Mouse (Mus musculus) heart, embryonic 11.5 days (tissue): ENCODE measurements around the gene Zfp493. TPM values are rescaled to one million over a fixed set of nuclear protein-coding genes. Genes with fewer than 3 reads are reported as not detected.
"Not testable (repeated sequence)": the region's sequence is repeated elsewhere in the genome, so short reads cannot be mapped to it uniquely, and the experiment has no call there.

ENCODE experiments used
- ATAC-seq: fragments of 200-750 bp; cut with Nextera tagmentation; replicated peaks from 2 replicates; pipeline ENCODE4 v1.8.0; 2017; ENCODE audit warnings: moderate library complexity; ENCODE audit not compliant: insufficient number of reproducible peaks, low FRiP score, low TSS enrichment
- H3K27ac ChIP-seq: fragments of 300-500 bp; sonication (generic); 2 replicates; pipeline ENCODE4 v1.5.1; 2014; ENCODE audit warnings: mild to moderate bottlenecking, low read depth, low read length
- H3K27me3 ChIP-seq: fragments of 300-500 bp; sonication (generic); 2 replicates; pipeline ENCODE4 v1.6.1; 2014; ENCODE audit warnings: mild to moderate bottlenecking, low read length, mixed read lengths; ENCODE audit not compliant: control insufficient read depth, insufficient read depth
- H3K36me3 ChIP-seq: fragments of 300-500 bp; sonication (generic); 2 replicates; pipeline ENCODE4 v1.6.1; 2014; ENCODE audit warnings: mild to moderate bottlenecking, low read length, moderate library complexity, mixed read lengths; ENCODE audit not compliant: control insufficient read depth, insufficient read depth
- H3K4me1 ChIP-seq: fragments of 300-500 bp; sonication (generic); 2 replicates; pipeline ENCODE4 v1.6.1; 2014; ENCODE audit warnings: low read length; ENCODE audit not compliant: control insufficient read depth, insufficient read depth
- H3K4me2 ChIP-seq: fragments of 300-500 bp; sonication (generic); 2 replicates; pipeline ENCODE4 v1.6.1; 2014; ENCODE audit warnings: mild to moderate bottlenecking, moderate library complexity
- H3K4me3 ChIP-seq: fragments of 300-500 bp; sonication (generic); 2 replicates; pipeline ENCODE4 v1.5.1; 2014; ENCODE audit warnings: low read depth, low read length
- H3K9ac ChIP-seq: fragments of 300-500 bp; sonication (generic); 2 replicates; pipeline ENCODE4 v1.6.1; 2014; ENCODE audit warnings: mild to moderate bottlenecking, low read depth, low read length, moderate library complexity
- H3K9me3 ChIP-seq: fragments of 300-500 bp; sonication (generic); replicated peaks from 2 replicates; pipeline ENCODE4 v1.6.1; 2016; ENCODE audit warnings: low read length; ENCODE audit not compliant: control insufficient read depth
- WGBS: fragments of 180-500 bp; shearing (Covaris S2); extraction: QIAGEN DNeasy Blood & Tissue Kit; methylation state at CpG from one replicate; pipeline ENCODE4 v1.1.7; 2014; ENCODE audit not compliant: insufficient replicate concordance; 5-methylcytosine and 5-hydroxymethylcytosine counted together
- polyA plus RNA-seq: library from polyadenylated mRNA; unstranded; fragments of >200 nt; fragmentation: Nextera tagmentation; extraction: Ambion mirVana; gene quantifications from 2 replicates; pipeline ENCODE4 v1.2.1, GENCODE M21; 2014

Zfp493 gene
- polyA plus RNA-seq = 2.8 TPM in 2 replicates

GRCm38 (mm10) chr13:67779265-67780221 is at the start of gene Zfp493:
Zfp493 (plus strand) TSS chr13:67779693.
- no peaks in the 10 kb centered on the region for H3K36me3 ChIP-seq
- WGBS = 10% methylated on average over 26 of the region's 26 CpGs
- peak within 1 kb of the TSS; percentile 73 for H3K4me3 ChIP-seq
- peak within 1 kb of the TSS; percentile 87 for H3K4me2 ChIP-seq
- H3K4me1 ChIP-seq = no peaks in the 10 kb centered on the region
- ATAC-seq = peak; percentile 91
- no peaks in the 10 kb centered on the region for H3K9me3 ChIP-seq
- peak within 1 kb of the TSS; percentile 81 for H3K9ac ChIP-seq
- no peak within 1 kb of the TSS for H3K27ac ChIP-seq
- H3K27me3 ChIP-seq = no peaks in the 10 kb centered on the region

GRCm38 (mm10) chr13:67734391-67734790 is 45.1 kb upstream of the Zfp493 start:
- H3K4me2 ChIP-seq, H3K27ac ChIP-seq, H3K9me3 ChIP-seq, H3K4me3 ChIP-seq, H3K9ac ChIP-seq, ATAC-seq, H3K36me3 ChIP-seq, H3K27me3 ChIP-seq, H3K4me1 ChIP-seq: not testable (repeated sequence)
- WGBS = 89% methylated on average over 9 of the region's 9 CpGs

GRCm38 (mm10) chr13:67742941-67743340 is 36.6 kb upstream of the Zfp493 start:
- H3K27me3 ChIP-seq = no peaks in the 10 kb centered on the region
- H3K4me3 ChIP-seq = no peak overlapping the region
- no peaks in the 10 kb centered on the region for H3K4me1 ChIP-seq
- WGBS = 89% methylated on average over 3 of the region's 3 CpGs
- H3K9me3 ChIP-seq = 0 out of 2 replicates have a peak, but pooled peaks cover 4% of the 10 kb centered on the region
- no peak for ATAC-seq
- no peak overlapping the region for H3K27ac ChIP-seq
- H3K4me2 ChIP-seq = no peak overlapping the region
- no peak overlapping the region for H3K9ac ChIP-seq
- 0 out of 2 replicates have a peak, but pooled peaks cover 1% of the 10 kb centered on the region for H3K36me3 ChIP-seq

- H3K4me2 ChIP-seq = no peak overlapping the region
- peaks cover 8% of the 10 kb centered on the region for H3K36me3 ChIP-seq
- no peak overlapping the region for H3K9ac ChIP-seq
- no peak overlapping the region for H3K4me3 ChIP-seq
- H3K4me1 ChIP-seq = no peaks in the 10 kb centered on the region
- 0 out of 2 replicates have a peak, but pooled peaks cover 4% of the 10 kb centered on the region for H3K9me3 ChIP-seq
- H3K27me3 ChIP-seq = no peaks in the 10 kb centered on the region
- no peak overlapping the region for H3K27ac ChIP-seq
- 87% methylated on average over 9 of the region's 9 CpGs for WGBS
- no peak for ATAC-seq
Observed at GRCm38 (mm10) chr13:67743896-67744295, 35.6 kb upstream of the Zfp493 start.

- peak within 1 kb of the TSS; percentile 78 for H3K9ac ChIP-seq
- no peaks in the 10 kb centered on the region for H3K9me3 ChIP-seq
- no peaks in the 10 kb centered on the region for H3K36me3 ChIP-seq
- ATAC-seq = peak; percentile 92
- H3K4me2 ChIP-seq = peak within 1 kb of the TSS; percentile 67
- WGBS = 7% methylated on average over 24 of the region's 24 CpGs
- peak within 1 kb of the TSS; percentile 68 for H3K27ac ChIP-seq
- peak within 1 kb of the TSS; percentile 77 for H3K4me3 ChIP-seq
- H3K4me1 ChIP-seq = no peaks in the 10 kb centered on the region
- H3K27me3 ChIP-seq = no peaks in the 10 kb centered on the region
Observed at GRCm38 (mm10) chr13:67754333-67755306, 24.9 kb upstream of the Zfp493 start, which contains the start of gene Zfp85. Zfp85 (minus strand) TSS chr13:67755228.

GRCm38 (mm10) chr13:67755761-67756160 is 23.7 kb upstream of the Zfp493 start:
- WGBS = 81% methylated on average over 6 of the region's 6 CpGs
- no peaks in the 10 kb centered on the region for H3K4me1 ChIP-seq
- H3K4me2 ChIP-seq = no peak overlapping the region
- no peak overlapping the region for H3K4me3 ChIP-seq
- H3K27ac ChIP-seq = no peak overlapping the region
- no peak for ATAC-seq
- no peak overlapping the region for H3K9ac ChIP-seq
- H3K27me3 ChIP-seq = no peaks in the 10 kb centered on the region
- no peaks in the 10 kb centered on the region for H3K36me3 ChIP-seq
- H3K9me3 ChIP-seq = no peaks in the 10 kb centered on the region

GRCm38 (mm10) chr13:67759966-67760365 is 19.5 kb upstream of the Zfp493 start:
- H3K9me3 ChIP-seq = no peaks in the 10 kb centered on the region
- WGBS = 74% methylated on average over 1 of the region's 1 CpGs

GRCm38 (mm10) chr13:67763031-67763768 is 16.3 kb upstream of the Zfp493 start:
- Histone ChIP-seq H3K9ac (no peak overlapping the region), H3K27me3 (no peaks in the 10 kb centered on the region), H3K9me3 (no peaks in the 10 kb centered on the region), H3K36me3 (no peaks in the 10 kb centered on the region), H3K4me3 (no peak overlapping the region), H3K27ac (no peak overlapping the region), H3K4me2 (no peak overlapping the region), H3K4me1 (no peaks in the 10 kb centered on the region)
- ATAC-seq = no peak
- WGBS = 71% methylated on average over 2 of the region's 2 CpGs

More at GRCm38 (mm10) chr13:67759966-67760365, 19.5 kb upstream of the Zfp493 start:
- H3K27ac ChIP-seq = no peak overlapping the region
- no peak overlapping the region for H3K9ac ChIP-seq
- no peaks in the 10 kb centered on the region for H3K36me3 ChIP-seq
- H3K4me2 ChIP-seq = no peak overlapping the region
- H3K4me1 ChIP-seq = no peaks in the 10 kb centered on the region
- H3K27me3 ChIP-seq = no peaks in the 10 kb centered on the region
- H3K4me3 ChIP-seq = no peak overlapping the region
- no peak for ATAC-seq
